Mouse (Mus musculus) erythroblast, embryonic 14.5 days (primary cell): ENCODE measurements around the gene Nek8. TPM values are rescaled to one million over a fixed set of nuclear protein-coding genes. Genes with fewer than 3 reads are reported as not detected.
"Not testable (repeated sequence)": the region's sequence is repeated elsewhere in the genome, so short reads cannot be mapped to it uniquely, and the experiment has no call there.

ENCODE experiments used
- H3K27me3 ChIP-seq: 2 replicates; pipeline ENCODE4 v1.6.1; 2012; ENCODE audit warnings: inconsistent platforms; ENCODE audit not compliant: control insufficient read depth
- H3K36me3 ChIP-seq: 2 replicates; pipeline ENCODE4 v1.6.1; 2012; ENCODE audit warnings: mild to moderate bottlenecking, inconsistent platforms; ENCODE audit not compliant: control insufficient read depth
- H3K4me1 ChIP-seq: 2 replicates; pipeline ENCODE4 v1.6.1; 2012; ENCODE audit warnings: inconsistent platforms; ENCODE audit not compliant: control insufficient read depth
- H3K4me3 ChIP-seq: replicated peaks from 2 replicates; pipeline ENCODE3; 2012; ENCODE audit warnings: moderate library complexity, mild to moderate bottlenecking, inconsistent platforms
- H3K9me3 ChIP-seq: 2 replicates; pipeline ENCODE4 v1.6.1; 2012; ENCODE audit warnings: low read length, inconsistent platforms, mixed read lengths; ENCODE audit not compliant: control insufficient read depth
- GATA1 ChIP-seq: IDR thresholded peaks from 2 replicates; pipeline ENCODE4 v1.6.1; 2012; ENCODE audit warnings: low read length, inconsistent platforms, mixed read lengths
- TAL1 ChIP-seq: IDR thresholded peaks from 3 replicates; pipeline ENCODE4 v1.6.1; 2012; ENCODE audit warnings: low read length, inconsistent platforms, mixed read lengths
- polyA plus RNA-seq: library from polyadenylated mRNA; stranded (reverse); fragments of >175 nt; gene quantifications from 2 replicates; pipeline ENCODE4 v1.2.3, GENCODE M21; 2012

Nek8 gene
- polyA plus RNA-seq, 1 experiment: 2.0 TPM

DNA sequence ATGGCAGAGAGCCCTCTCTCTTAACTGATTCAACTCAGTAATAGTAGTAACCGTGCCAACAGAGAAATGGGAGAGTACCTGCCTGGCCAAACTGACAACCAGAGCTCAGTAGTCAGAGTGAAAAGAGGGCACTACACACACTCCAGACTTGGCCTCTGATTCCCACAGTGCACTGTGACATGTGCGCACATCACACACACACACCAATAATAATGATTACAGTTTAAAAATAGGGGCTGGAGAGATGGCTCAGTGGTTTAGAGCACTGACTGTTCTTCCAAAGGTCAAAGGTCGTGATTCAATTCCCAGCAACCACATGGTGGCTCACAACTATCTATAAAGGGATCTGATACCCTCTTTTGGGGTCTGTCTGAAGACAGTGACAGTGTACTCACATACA is 38.5 kb downstream of the Nek8 start:
- Histone ChIP-seq H3K9me3 (no peaks in the 10 kb centered on the region), H3K36me3 (peaks cover 2% of the 10 kb centered on the region), H3K4me3 (no peak overlapping the region), H3K27me3 (no peaks in the 10 kb centered on the region), H3K4me1 (peaks cover 52% of the 10 kb centered on the region)
- TF ChIP-seq TAL1 (no peak), GATA1 (no peak)

DNA sequence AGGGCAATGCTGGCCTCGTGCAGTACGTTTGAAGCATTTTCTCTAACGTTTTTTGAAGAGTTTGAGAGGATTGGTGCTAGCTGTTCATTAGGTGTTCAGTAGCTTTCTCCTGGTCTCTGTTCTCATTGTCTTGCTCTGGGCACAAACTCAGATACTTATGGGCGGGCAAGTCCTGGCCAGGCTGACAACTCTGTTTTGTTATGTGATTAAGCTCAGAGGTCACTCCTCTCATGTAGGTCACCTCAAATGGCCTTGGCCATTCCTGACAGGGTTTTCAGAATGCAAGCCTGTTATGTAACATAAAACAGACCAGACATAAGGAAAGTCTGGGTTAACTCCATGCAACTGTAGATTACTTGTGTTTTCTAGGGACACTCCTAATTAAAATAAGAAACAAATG is 38.9 kb downstream of the Nek8 start:
- no peak for TF ChIP-seq TAL1
- TF ChIP-seq GATA1: no peak
- peaks cover 56% of the 10 kb centered on the region for H3K4me1 ChIP-seq
- no peaks in the 10 kb centered on the region; the same call in 1 of the 2 replicates for H3K36me3 ChIP-seq
- no peaks in the 10 kb centered on the region for H3K9me3 ChIP-seq
- H3K4me3 ChIP-seq: no peak overlapping the region
- no peaks in the 10 kb centered on the region for H3K27me3 ChIP-seq

DNA sequence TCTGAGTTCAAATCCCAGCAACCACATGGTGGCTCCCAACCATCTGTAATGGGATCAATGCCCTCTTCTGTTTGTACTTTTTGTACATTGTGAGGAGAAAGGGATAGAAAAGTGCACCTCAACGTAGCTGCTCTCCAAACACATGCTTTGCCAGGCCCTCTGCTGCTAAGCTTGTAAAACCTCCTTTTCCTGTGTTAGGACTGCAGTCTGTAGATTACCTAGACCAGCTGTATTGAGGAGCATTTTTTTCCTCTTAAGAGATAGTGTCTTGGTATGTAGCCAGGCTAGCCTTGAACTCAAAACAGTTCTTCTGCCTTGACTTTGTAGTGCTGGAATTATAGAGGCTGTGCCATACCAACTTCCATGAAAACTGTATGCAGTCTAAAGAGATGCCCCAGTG is 40.3 kb downstream of the Nek8 start:
- Histone ChIP-seq H3K36me3 (no peaks in the 10 kb centered on the region), H3K27me3 (no peaks in the 10 kb centered on the region), H3K4me1 (peaks cover 53% of the 10 kb centered on the region), H3K9me3 (no peaks in the 10 kb centered on the region), H3K4me3 (no peak overlapping the region)
- TF ChIP-seq TAL1 (no peak), GATA1 (no peak)

DNA sequence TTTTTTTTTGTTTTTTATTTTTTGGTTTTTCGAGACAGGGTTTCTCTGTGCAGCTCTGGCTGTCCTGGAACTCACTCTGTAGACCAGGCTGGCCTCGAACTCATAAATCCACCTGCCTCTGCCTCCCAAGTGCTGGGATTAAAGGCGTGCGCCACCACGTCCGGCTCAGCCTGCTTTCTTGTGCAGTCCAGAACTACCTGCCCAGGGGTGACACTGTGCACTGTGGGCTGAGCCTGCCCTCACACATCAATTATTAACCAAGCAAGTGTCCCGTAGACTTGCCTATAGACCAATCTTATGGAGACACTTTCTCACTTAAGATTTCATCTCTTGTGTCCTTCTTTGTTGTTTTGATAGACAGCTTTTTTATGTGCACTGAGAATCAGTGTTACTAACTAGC is 41.2 kb downstream of the Nek8 start:
- not testable (repeated sequence) for H3K36me3 ChIP-seq, H3K4me3 ChIP-seq, H3K27me3 ChIP-seq, H3K9me3 ChIP-seq
- peaks cover 45% of the 10 kb centered on the region for H3K4me1 ChIP-seq

DNA sequence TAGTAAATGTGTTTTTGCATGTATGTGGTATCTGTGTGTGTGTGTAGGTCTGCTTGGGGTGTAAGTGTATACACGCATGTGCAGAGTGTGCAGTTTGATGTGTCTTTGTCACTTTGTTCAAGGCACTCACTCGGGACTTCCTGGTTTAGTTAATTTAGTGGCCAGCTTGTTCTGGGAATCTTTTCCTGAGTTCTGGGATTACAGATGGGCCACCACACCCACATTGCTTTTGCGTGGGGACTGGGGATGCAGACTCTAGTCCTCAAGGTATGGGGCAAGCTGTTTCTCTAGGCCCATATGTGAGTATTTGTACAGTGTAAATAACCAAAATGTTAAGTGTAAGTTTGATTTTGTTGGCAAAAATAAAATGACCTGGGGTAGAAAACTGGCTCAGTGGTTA is 42.1 kb downstream of the Nek8 start:
- H3K9me3 ChIP-seq: no peaks in the 10 kb centered on the region
- no peak overlapping the region for H3K4me3 ChIP-seq
- no peaks in the 10 kb centered on the region for H3K27me3 ChIP-seq
- no peak for TF ChIP-seq TAL1
- no peak for TF ChIP-seq GATA1
- H3K36me3 ChIP-seq: no peaks in the 10 kb centered on the region
- H3K4me1 ChIP-seq: peaks cover 45% of the 10 kb centered on the region

DNA sequence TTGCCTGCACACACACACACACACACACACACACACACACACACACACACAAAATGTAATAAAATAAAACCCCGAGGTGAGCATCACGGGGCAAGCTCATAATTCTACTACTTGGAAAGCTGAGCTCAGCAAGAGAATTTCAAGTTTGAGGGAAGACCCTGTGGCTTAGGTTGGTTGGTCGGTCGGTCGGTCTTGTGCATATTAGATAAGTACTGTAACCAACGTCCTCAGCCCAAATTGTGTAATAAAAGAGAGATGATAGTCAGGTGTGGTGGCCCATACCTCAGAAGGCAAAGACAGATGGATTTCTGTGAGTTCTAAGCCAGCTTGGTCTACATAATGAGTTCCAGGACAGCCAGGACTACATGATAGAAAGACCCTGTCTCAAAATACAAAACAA is 42.6 kb downstream of the Nek8 start:
- Histone ChIP-seq H3K4me1 (peaks cover 46% of the 10 kb centered on the region), H3K36me3 (no peaks in the 10 kb centered on the region), H3K4me3 (no peak overlapping the region)

DNA sequence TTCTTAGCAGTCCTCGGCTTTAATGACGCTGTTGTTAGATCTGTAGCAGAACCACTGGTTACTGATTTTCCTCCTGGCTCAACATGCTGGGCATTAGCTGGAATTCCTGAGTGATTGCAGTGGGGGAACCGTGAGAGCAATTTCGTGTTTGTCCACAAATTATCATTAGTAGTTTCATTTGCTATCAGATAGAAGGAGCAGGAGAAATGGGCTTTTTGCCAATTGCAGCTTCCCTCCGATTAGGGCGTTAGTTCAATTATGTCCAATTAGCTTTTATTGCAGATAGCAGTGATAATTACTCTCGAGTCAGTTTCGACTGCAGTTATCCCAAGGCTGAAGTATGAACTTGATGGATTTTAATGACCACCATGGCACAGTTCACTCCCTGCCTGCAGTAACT is 47.0 kb downstream of the Nek8 start:
- no peak overlapping the region for H3K4me3 ChIP-seq
- H3K4me1 ChIP-seq: peaks cover 62% of the 10 kb centered on the region
- TF ChIP-seq TAL1: no peak
- TF ChIP-seq GATA1: no peak
- 0 out of 2 replicates have a peak, but pooled peaks cover 2% of the 10 kb centered on the region for H3K36me3 ChIP-seq
- no peaks in the 10 kb centered on the region for H3K27me3 ChIP-seq
- no peaks in the 10 kb centered on the region for H3K9me3 ChIP-seq

More for the DNA sequence above, 42.6 kb downstream of the Nek8 start:
- no peak for TF ChIP-seq TAL1
- TF ChIP-seq GATA1: no peak
- no peaks in the 10 kb centered on the region for H3K9me3 ChIP-seq
- no peaks in the 10 kb centered on the region for H3K27me3 ChIP-seq

DNA sequence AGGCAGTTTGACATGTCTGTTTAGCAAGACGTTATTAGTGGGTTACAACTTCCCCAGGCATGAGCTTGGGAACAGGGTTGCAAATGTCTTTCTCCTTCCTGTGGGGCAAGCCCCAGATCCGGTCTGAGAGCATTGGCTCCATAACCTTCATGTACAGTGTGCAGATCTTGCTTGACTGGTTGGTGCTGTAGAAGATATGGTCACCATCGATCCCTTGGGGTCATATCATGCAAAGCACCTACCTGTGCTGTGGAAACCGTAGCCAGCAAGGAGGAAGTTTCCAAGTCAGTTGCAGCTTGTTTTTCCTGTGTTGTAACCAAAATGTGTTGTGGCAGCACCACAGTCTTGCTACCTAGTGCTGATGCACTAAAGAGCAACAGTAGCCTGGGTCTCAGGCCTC is 49.7 kb downstream of the Nek8 start:
- H3K36me3 ChIP-seq: 0 out of 2 replicates have a peak, but pooled peaks cover 2% of the 10 kb centered on the region
- TF ChIP-seq TAL1 (no peak), GATA1 (no peak)
- H3K27me3 ChIP-seq: no peaks in the 10 kb centered on the region
- H3K4me3 ChIP-seq: no peak overlapping the region
- H3K9me3 ChIP-seq: no peaks in the 10 kb centered on the region
- H3K4me1 ChIP-seq: peaks cover 54% of the 10 kb centered on the region

DNA sequence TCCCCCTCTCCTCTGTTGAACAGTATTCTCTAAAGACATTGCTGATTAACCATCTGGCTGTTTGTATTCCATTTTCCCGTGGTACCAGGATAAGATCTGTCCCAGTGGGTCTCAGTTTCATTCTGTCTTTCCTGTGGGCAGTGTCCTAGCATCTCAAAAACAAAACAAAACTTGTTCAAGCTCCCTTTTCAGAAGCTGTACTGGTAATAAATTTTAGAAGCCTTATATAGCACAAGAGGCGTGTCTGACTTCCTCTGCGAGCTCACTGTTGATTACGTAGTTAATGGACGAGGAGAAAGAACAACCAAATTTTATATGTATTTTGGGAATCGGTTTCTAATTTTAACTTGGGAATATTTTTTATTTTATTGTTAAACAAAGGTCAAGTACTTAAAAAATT is 50.8 kb downstream of the Nek8 start:
- peaks cover 52% of the 10 kb centered on the region for H3K4me1 ChIP-seq
- H3K4me3 ChIP-seq: peak overlapping the region; percentile 40
- H3K9me3 ChIP-seq: no peaks in the 10 kb centered on the region

DNA sequence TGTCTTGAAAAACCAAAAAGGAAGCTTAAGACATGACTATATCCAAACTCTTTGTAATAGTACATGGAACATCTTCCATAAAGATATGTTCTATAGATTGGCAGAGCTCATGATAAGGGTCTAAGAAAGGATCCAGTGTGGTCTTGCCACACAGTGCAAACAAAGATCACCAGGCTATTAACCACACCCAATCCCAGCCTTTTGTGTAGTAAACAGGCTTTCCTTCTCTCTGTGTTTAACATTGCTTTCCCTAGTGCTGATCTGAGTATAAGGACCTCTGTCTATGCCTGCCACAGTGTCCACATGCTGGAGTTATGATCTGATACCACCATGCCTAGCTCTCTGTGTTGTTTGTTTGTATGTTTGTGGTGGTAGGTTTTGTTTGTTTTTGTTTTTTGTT is 52.7 kb downstream of the Nek8 start:
- Histone ChIP-seq H3K36me3 (peaks cover 2% of the 10 kb centered on the region; the same call in 1 of the 2 replicates), H3K27me3 (no peaks in the 10 kb centered on the region), H3K4me3 (no peak overlapping the region), H3K9me3 (no peaks in the 10 kb centered on the region), H3K4me1 (peaks cover 60% of the 10 kb centered on the region)
- TF ChIP-seq GATA1: no peak
- TF ChIP-seq TAL1: no peak

More for the DNA sequence above, 50.8 kb downstream of the Nek8 start:
- 0 out of 2 replicates have a peak, but pooled peaks cover 2% of the 10 kb centered on the region for H3K36me3 ChIP-seq
- TF ChIP-seq TAL1 (no peak), GATA1 (no peak)
- H3K27me3 ChIP-seq: no peaks in the 10 kb centered on the region
